Mouse (Mus musculus) MEL (cell line): Measurements from ENCODE around the gene Ptgis. TPM values are rescaled to one million over a fixed set of nuclear protein-coding genes. Genes with fewer than 3 reads are reported as not detected.

Experiments
- DNase-seq: peaks from one replicate; pipeline ENCODE4 v3.0.0; 2011; ENCODE audit warnings: low read depth, low spot score
- H3K27ac ChIP-seq: 2 replicates; pipeline ENCODE4 v1.5.1; 2012; ENCODE audit warnings: low read depth, mild to moderate bottlenecking, control low read depth, low read length, moderate library complexity; ENCODE audit not compliant: control insufficient read depth
- H3K27me3 ChIP-seq, 2 experiments: fragments of 150-350 bp in 1 of 2; sonication (generic) in 1 of 2; 2 replicates each; pipeline ENCODE4 v1.6.1; 2012; ENCODE audit warnings: low read length in 2 of 2, mild to moderate bottlenecking in 2 of 2, improper control_type of control experiment in 1 of 2, moderate library complexity in 1 of 2; ENCODE audit not compliant: insufficient read depth in 2 of 2, control insufficient read depth in 1 of 2
- H3K36me3 ChIP-seq, 2 experiments: 2 replicates each; pipeline ENCODE4 v1.6.1; 2012 to 2014; ENCODE audit warnings: low read length in 2 of 2, improper control_type of control experiment in 1 of 2, inconsistent platforms in 1 of 2, mild to moderate bottlenecking in 1 of 2; ENCODE audit not compliant: insufficient read depth in 2 of 2, control insufficient read depth in 1 of 2
- H3K4me1 ChIP-seq, 2 experiments: fragments of 150-350 bp in 1 of 2; sonication (generic) in 1 of 2; 2 replicates each; pipeline ENCODE4 v1.6.1; 2012; ENCODE audit warnings: low read length in 2 of 2, improper control_type of control experiment in 1 of 2, mild to moderate bottlenecking in 1 of 2; ENCODE audit not compliant: insufficient read depth in 2 of 2, control insufficient read depth in 1 of 2
- H3K4me3 ChIP-seq, 2 experiments: fragments of 150-350 bp in 1 of 2; sonication (generic) in 1 of 2; 2 replicates each; pipeline ENCODE4 v1.5.1; 2012; ENCODE audit warnings: low read depth in 2 of 2, low read length in 2 of 2, mild to moderate bottlenecking in 2 of 2, moderate library complexity in 2 of 2, control low read depth in 1 of 2, improper control_type of control experiment in 1 of 2; ENCODE audit not compliant: control insufficient read depth in 1 of 2, insufficient read depth in 1 of 2
- H3K79me2 ChIP-seq: 2 replicates; pipeline ENCODE4 v1.6.1; 2012; ENCODE audit warnings: mild to moderate bottlenecking, low read length, moderate library complexity; ENCODE audit not compliant: control insufficient read depth, poor library complexity, insufficient read depth
- H3K9ac ChIP-seq: 2 replicates; pipeline ENCODE4 v1.6.1; 2012; ENCODE audit warnings: low read depth, mild to moderate bottlenecking, control low read depth, low read length, moderate library complexity; ENCODE audit not compliant: control insufficient read depth, poor library complexity, severe bottlenecking
- H3K9me3 ChIP-seq: fragments of 150-350 bp; sonication (generic); replicated peaks from 2 replicates; pipeline ENCODE4 v1.6.1; 2012; ENCODE audit warnings: mild to moderate bottlenecking, low read length, improper control_type of control experiment, moderate library complexity; ENCODE audit not compliant: insufficient read depth
- BHLHE40 ChIP-seq: IDR thresholded peaks from 2 replicates; pipeline ENCODE4 v1.6.1; 2012; ENCODE audit warnings: low read depth, mild to moderate bottlenecking, inconsistent platforms, low read length, improper control_type of control experiment, borderline replicate concordance
- CHD2 ChIP-seq: IDR thresholded peaks from 2 replicates; pipeline ENCODE4 v1.6.1; 2011; ENCODE audit warnings: low read length, improper control_type of control experiment
- CTCF ChIP-seq, 3 experiments: IDR thresholded peaks in 2 of 3; conservative IDR thresholded peaks in 1 of 3; 2 replicates each; pipeline ENCODE4 v1.5.1; 2011 to 2012; ENCODE audit warnings: low read length in 3 of 3, low read depth in 2 of 3, mild to moderate bottlenecking in 2 of 3, improper control_type of control experiment in 1 of 3, inconsistent platforms in 1 of 3, mixed read lengths in 1 of 3, moderate library complexity in 1 of 3; ENCODE audit not compliant: control insufficient read depth in 1 of 3, insufficient read depth in 1 of 3, poor library complexity in 1 of 3, severe bottlenecking in 1 of 3
- E2F4 ChIP-seq: IDR thresholded peaks from 2 replicates; pipeline ENCODE4 v1.6.1; 2011; ENCODE audit warnings: low read depth, low read length, improper control_type of control experiment, borderline replicate concordance
- ETS1 ChIP-seq: IDR thresholded peaks from 2 replicates; pipeline ENCODE4 v1.6.1; 2012; ENCODE audit warnings: low read depth, mild to moderate bottlenecking, inconsistent platforms, low read length, improper control_type of control experiment, moderate library complexity
- HCFC1 ChIP-seq: IDR thresholded peaks from 2 replicates; pipeline ENCODE4 v1.6.1; 2012; ENCODE audit warnings: low read depth, mild to moderate bottlenecking, inconsistent platforms, low read length, improper control_type of control experiment, moderate library complexity
- MAZ ChIP-seq: IDR thresholded peaks from 2 replicates; pipeline ENCODE4 v1.6.1; 2012; ENCODE audit warnings: low read depth, mild to moderate bottlenecking, inconsistent platforms, low read length, improper control_type of control experiment
- MYB ChIP-seq: IDR thresholded peaks from 2 replicates; pipeline ENCODE4 v1.6.1; 2011; ENCODE audit warnings: mild to moderate bottlenecking, low read depth, low read length, improper control_type of control experiment
- MYC ChIP-seq: IDR thresholded peaks from 2 replicates; pipeline ENCODE4 v1.6.1; 2011; ENCODE audit warnings: low read depth, mild to moderate bottlenecking, low read length, improper control_type of control experiment, moderate library complexity
- NELFE ChIP-seq: IDR thresholded peaks from 2 replicates; pipeline ENCODE4 v1.6.1; 2011; ENCODE audit warnings: low read depth, low read length, improper control_type of control experiment
- POLR2A ChIP-seq, 2 experiments: IDR thresholded peaks; 2 replicates each; pipeline ENCODE4 v1.6.1; 2011 to 2012; ENCODE audit warnings: low read length in 2 of 2, mild to moderate bottlenecking in 2 of 2, control low read depth in 1 of 2, improper control_type of control experiment in 1 of 2, low read depth in 1 of 2, moderate library complexity in 1 of 2; ENCODE audit not compliant: control insufficient read depth in 1 of 2, insufficient read depth in 1 of 2, poor library complexity in 1 of 2
- POLR2AphosphoS2 ChIP-seq: IDR thresholded peaks from 2 replicates; pipeline ENCODE4 v1.6.1; 2011; ENCODE audit warnings: low read length, improper control_type of control experiment
- TAL1 ChIP-seq: IDR thresholded peaks from 2 replicates; pipeline ENCODE4 v1.6.1; 2012; ENCODE audit warnings: mild to moderate bottlenecking, inconsistent platforms, low read length, moderate library complexity, mixed read lengths
- TBP ChIP-seq: IDR thresholded peaks from 2 replicates; pipeline ENCODE4 v1.8.0; 2011; ENCODE audit warnings: low read depth, low read length, improper control_type of control experiment
- TCF12 ChIP-seq: IDR thresholded peaks from 2 replicates; pipeline ENCODE4 v1.6.1; 2014; ENCODE audit warnings: low read depth, mild to moderate bottlenecking, inconsistent platforms, low read length, improper control_type of control experiment, moderate library complexity
- USF1 ChIP-seq: IDR thresholded peaks from 2 replicates; pipeline ENCODE4 v1.6.1; 2014; ENCODE audit warnings: low read depth, mild to moderate bottlenecking, inconsistent platforms, low read length, improper control_type of control experiment, moderate library complexity
- ZKSCAN1 ChIP-seq: IDR thresholded peaks from 2 replicates; pipeline ENCODE4 v1.6.1; 2012; ENCODE audit warnings: low read depth, mild to moderate bottlenecking, inconsistent platforms, low read length, improper control_type of control experiment, moderate library complexity
- ZMIZ1 ChIP-seq: IDR thresholded peaks from 2 replicates; pipeline ENCODE4 v1.6.1; 2012; ENCODE audit warnings: low read depth, mild to moderate bottlenecking, inconsistent platforms, low read length, improper control_type of control experiment, moderate library complexity
- ZNF384 ChIP-seq: IDR thresholded peaks from 2 replicates; pipeline ENCODE4 v1.6.1; 2012; ENCODE audit warnings: low read depth, mild to moderate bottlenecking, inconsistent platforms, low read length, improper control_type of control experiment
- polyA plus RNA-seq, 2 experiments: library from polyadenylated mRNA; stranded (reverse) in 1 of 2; unstranded in 1 of 2; fragments of >175 nt in 1 of 2; fragments of >200 nt in 1 of 2; gene quantifications; 2 replicates each; pipeline versions ENCODE4 v1.2.1 to v1.2.4; 2012; ENCODE audit warnings: low replicate concordance in 2 of 2, low read depth in 1 of 2; ENCODE audit not compliant: insufficient read length in 2 of 2, insufficient read depth in 1 of 2, missing spikeins in 1 of 2
- total RNA-seq: library from RNA; depleted of rRNA; stranded (reverse); fragments of 300-350 nt; gene quantifications from 2 replicates; pipeline ENCODE4 v1.2.3, GENCODE M21; 2012

Ptgis gene
- total and polyA plus RNA-seq, 3 experiments, result 7.3 to 12.7 TPM; not detected in 1

DNA sequence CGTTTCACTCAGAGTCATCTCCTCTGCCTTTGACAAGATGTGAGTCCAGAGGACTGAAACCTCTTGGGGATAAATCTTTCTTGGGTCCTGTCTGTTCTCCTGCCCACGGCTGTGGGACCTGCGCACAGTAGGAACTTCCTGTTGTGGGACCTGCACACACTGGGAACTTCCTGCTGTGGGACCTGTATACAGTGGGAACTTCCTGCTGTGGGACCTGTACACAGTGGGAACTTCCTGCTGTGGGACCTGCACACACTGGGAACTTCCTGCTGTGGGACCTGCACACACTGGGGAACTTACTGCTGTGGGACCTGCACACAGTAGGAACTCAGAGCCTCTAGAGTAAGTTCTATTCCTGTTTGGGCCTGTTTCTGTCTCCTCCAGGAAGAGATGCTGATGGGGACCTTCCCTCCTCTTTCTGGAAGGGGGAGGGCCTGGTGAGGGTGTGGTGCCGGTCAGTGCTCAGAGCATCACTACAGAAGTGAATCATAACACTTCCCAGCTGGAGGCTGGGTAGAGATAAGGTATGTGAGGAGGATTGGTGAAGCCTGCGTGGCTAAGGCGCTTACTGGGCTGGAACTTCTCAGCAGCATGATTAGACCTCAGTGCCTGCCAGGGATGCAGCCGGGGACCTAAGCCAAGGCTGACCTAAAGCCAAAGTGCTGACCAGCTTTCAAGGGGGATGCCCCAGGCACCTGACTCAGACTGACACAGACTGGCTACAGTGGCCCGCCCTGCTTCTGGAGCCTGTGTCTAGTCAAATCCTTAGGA is 22.8 kb upstream of the Ptgis start:
- Histone ChIP-seq H3K36me3 (no peaks in the 10 kb centered on the region), H3K79me2 (no peaks in the 10 kb centered on the region), H3K9ac (no peak overlapping the region), H3K4me3 (no peak overlapping the region), H3K27ac (no peak overlapping the region), H3K9me3 (no peaks in the 10 kb centered on the region), H3K27me3 (peaks cover 0 to 3% of the 10 kb centered on the region in 2 experiments; a peak in 2 of 4 replicates), H3K4me1 (no peaks in the 10 kb centered on the region)
- DNase-seq, result no peak
- no peak for TF ChIP-seq HCFC1
- TF ChIP-seq ZKSCAN1, result peak; percentile 75

- no peak overlapping the region for H3K27ac ChIP-seq
- no peak overlapping the region for H3K4me3 ChIP-seq
- no peaks in the 10 kb centered on the region for H3K9me3 ChIP-seq
- no peaks in the 10 kb centered on the region for H3K4me1 ChIP-seq
- no peaks in the 10 kb centered on the region for H3K36me3 ChIP-seq
- TF ChIP-seq POLR2A (IDR thresholded peaks at IDR 0.05; ENCODE audit: control insufficient read depth in 1 of 2, insufficient read depth in 1 of 2, low read depth in 1 of 2, low read length in 2 of 2, poor library complexity in 1 of 2) (no peak), BHLHE40 (no peak), NELFE (no peak), MYB (no peak), ZKSCAN1 (no peak), E2F4 (no peak), POLR2AphosphoS2 (no peak), MAZ (no peak), TAL1 (no peak), ETS1 (no peak), TBP (no peak), CHD2 (no peak), ZMIZ1 (no peak), ZNF384 (no peak), MYC (no peak), USF1 (no peak), TCF12 (no peak), CTCF (IDR thresholded peaks at IDR 0.05 in 2 of 3, conservative IDR thresholded peaks at IDR 0.05 in 1 of 3; ENCODE audit: control insufficient read depth in 1 of 3, insufficient read depth in 1 of 3, low read depth in 2 of 3, low read length in 3 of 3, poor library complexity in 1 of 3, severe bottlenecking in 1 of 3) (no peak)
- H3K79me2 ChIP-seq, result no peaks in the 10 kb centered on the region
- H3K27me3 ChIP-seq, result peaks cover 0 to 3% of the 10 kb centered on the region in 2 experiments; a peak in 2 of 4 replicates
- no peak for DNase-seq
- H3K9ac ChIP-seq, result no peak overlapping the region
These were observed 22.0 kb upstream of the Ptgis start for GRCm38 (mm10) chr2:167262433-167262832.
